Comparison of ENCODE assay signal across 9 mouse cellular contexts in the genomic region with DNA sequence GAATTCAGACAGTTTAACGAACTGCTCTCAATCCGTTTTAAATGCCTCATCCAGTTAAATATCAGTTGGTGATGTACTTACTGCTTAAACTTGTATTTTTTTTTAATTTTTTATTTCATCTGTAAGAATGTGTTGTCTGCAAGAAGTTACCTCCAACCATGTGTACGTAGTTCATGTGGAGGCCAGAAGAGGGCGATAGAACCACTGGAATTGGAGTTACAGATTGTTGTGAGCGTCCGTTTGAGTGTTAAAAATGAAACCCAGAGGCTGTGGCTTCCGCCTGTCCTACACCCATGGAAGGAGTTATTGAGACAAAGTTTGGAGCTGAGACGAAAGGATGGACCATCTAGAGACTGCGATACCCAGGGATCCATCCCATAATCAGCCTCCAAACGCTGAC. TPM values are rescaled to one million over a fixed set of nuclear protein-coding genes. Genes with fewer than 3 reads are reported as not detected.
DNase-seq lines count a peak whose midpoint lies in the region; ATAC-seq and TF ChIP-seq lines count a peak whose summit lies in the region.
"Had no signal": no experiment of that assay in that cellular context is flagged by ENCODE, and none has a peak within 500 bp of the region (broad histone marks: within the 10 kb centered on the region; RNA-seq: fewer than 3 reads in every experiment).

No protein-coding gene starts in this region.

- ATAC-seq in hindbrain, embryonic 11.5 days (ENCODE audit: low FRiP score) = no peak
- ATAC-seq in hindbrain, embryonic 13.5 days (ENCODE audit: low FRiP score) = no peak

- no peak overlapping the region for H3K4me3 ChIP-seq in hindbrain, embryonic 11.5 days (ENCODE audit: low read depth, low read length)
- H3K4me3 ChIP-seq in hindbrain, embryonic 13.5 days = no peak overlapping the region
- H3K4me3 ChIP-seq in thymus, adult 2 months (ENCODE audit: control insufficient read depth, insufficient read depth, low read length) = no peak overlapping the region
- no peak overlapping the region for H3K4me3 ChIP-seq in embryonic fibroblast, embryonic 13.5 days (ENCODE audit: insufficient read depth, low read length)
- H3K4me3 ChIP-seq: forebrain, embryonic 10.5 days had no signal

- no peak overlapping the region for H3K4me2 ChIP-seq in hindbrain, embryonic 11.5 days (replicated peaks; ENCODE audit: low read depth, low read length)
- no peak overlapping the region for H3K4me2 ChIP-seq in hindbrain, embryonic 13.5 days

- no peak overlapping the region for H3K9ac ChIP-seq in hindbrain, embryonic 11.5 days (ENCODE audit: low read depth, low read length)
- no peak overlapping the region for H3K9ac ChIP-seq in hindbrain, embryonic 13.5 days

- no peaks in the 10 kb centered on the region for H3K36me3 ChIP-seq in hindbrain, embryonic 11.5 days (ENCODE audit: control insufficient read depth, insufficient read depth, low read length)
- H3K36me3 ChIP-seq in hindbrain, embryonic 13.5 days = no peaks in the 10 kb centered on the region
- H3K36me3 ChIP-seq in thymus, adult 2 months (ENCODE audit: control insufficient read depth, insufficient read depth, low read length) = no peaks in the 10 kb centered on the region
- H3K36me3 ChIP-seq: forebrain, embryonic 10.5 days had no signal

- TF ChIP-seq POLR2A in thymus, adult 2 months (IDR thresholded peaks at IDR 0.05; ENCODE audit: control insufficient read depth, extremely low read depth, insufficient read depth, low read length, poor library complexity) = no peak
- TF ChIP-seq POLR2A in embryonic fibroblast, embryonic 13.5 days (IDR thresholded peaks at IDR 0.05; ENCODE audit: low read depth, low read length) = no peak

- 74% methylated on average over 10 of the region's 10 CpGs for WGBS in hindbrain, embryonic 11.5 days
- WGBS in hindbrain, embryonic 13.5 days = 68% methylated on average over 10 of the region's 10 CpGs
- 76% methylated on average over 10 of the region's 10 CpGs for WGBS in thymus, adult 2 months

- no peaks in the 10 kb centered on the region for H3K9me3 ChIP-seq in hindbrain, embryonic 11.5 days (ENCODE audit: control insufficient read depth, low read length)
- no peaks in the 10 kb centered on the region for H3K9me3 ChIP-seq in hindbrain, embryonic 13.5 days
- H3K9me3 ChIP-seq: forebrain, embryonic 10.5 days had no signal

- peak; percentile 38 for DNase-seq in hindbrain, embryonic 11.5 days (ENCODE audit: low spot score)
- peak; percentile 4 for DNase-seq in thymus, adult 2 months
- DNase-seq in thymus, postnatal 10 days (ENCODE audit: low spot score in 2 of 2) = no peak
- DNase-seq in yolk sac, embryonic 10.5 days (ENCODE audit: low spot score) = peak; percentile 5
- DNase-seq in layer of hippocampus, adult 11-12 months (ENCODE audit: low spot score) = no peak
- no peak for DNase-seq in cerebellum, postnatal 25 days

- H3K27ac ChIP-seq in hindbrain, embryonic 11.5 days (ENCODE audit: low read depth, low read length) = no peak overlapping the region
- no peak overlapping the region for H3K27ac ChIP-seq in hindbrain, embryonic 13.5 days
- H3K27ac ChIP-seq in thymus, adult 2 months (ENCODE audit: control insufficient read depth, insufficient read depth, low read length) = no peak overlapping the region
- no peak overlapping the region for H3K27ac ChIP-seq in embryonic fibroblast, embryonic 13.5 days (ENCODE audit: insufficient read depth, low read length)
- H3K27ac ChIP-seq: forebrain, embryonic 10.5 days had no signal

- H3K27me3 ChIP-seq in hindbrain, embryonic 11.5 days (ENCODE audit: control insufficient read depth, insufficient read depth, low read length) = no peaks in the 10 kb centered on the region
- H3K27me3 ChIP-seq in hindbrain, embryonic 13.5 days = no peaks in the 10 kb centered on the region
- no peaks in the 10 kb centered on the region for H3K27me3 ChIP-seq in thymus, adult 2 months (ENCODE audit: control insufficient read depth, insufficient read depth, low read length)

- no peak for TF ChIP-seq CTCF in thymus, adult 2 months (IDR thresholded peaks at IDR 0.05; ENCODE audit: borderline replicate concordance, control insufficient read depth, extremely low read depth, insufficient read depth, low read length, poor library complexity)
- TF ChIP-seq CTCF in embryonic fibroblast, embryonic 13.5 days (IDR thresholded peaks at IDR 0.05; ENCODE audit: borderline replicate concordance, insufficient read depth, low read length) = 0 out of 2 replicates have a peak, but pooled peaks have one; percentile 6

- H3K4me1 ChIP-seq in hindbrain, embryonic 11.5 days (replicated peaks; ENCODE audit: control insufficient read depth, insufficient read depth, low read length) = no peaks in the 10 kb centered on the region
- H3K4me1 ChIP-seq in hindbrain, embryonic 13.5 days (replicated peaks) = no peaks in the 10 kb centered on the region
- no peaks in the 10 kb centered on the region for H3K4me1 ChIP-seq in thymus, adult 2 months (replicated peaks; ENCODE audit: control insufficient read depth, insufficient read depth, low read length)
- H3K4me1 ChIP-seq in embryonic fibroblast, embryonic 13.5 days (ENCODE audit: control insufficient read depth, insufficient read depth, low read length) = peaks cover 3% of the 10 kb centered on the region; the same call in 1 of the 2 replicates
- H3K4me1 ChIP-seq: forebrain, embryonic 10.5 days had no signal

RNA-seq across cellular contexts. Expression of gene Anxa1, which starts 27.5 kb away (rescaled TPM):
- 4.5 and 7.8 TPM in 2 replicates for polyA plus RNA-seq in hindbrain, embryonic 11.5 days (2014; fragmentation: Nextera tagmentation; extraction: Ambion mirVana)
- 8.4 and 9.5 TPM in 2 replicates for polyA plus RNA-seq in hindbrain, embryonic 13.5 days (2015; fragmentation: Nextera tagmentation; extraction: Ambion mirVana)
- 4.6 and 7.6 TPM in 2 replicates for polyA plus RNA-seq in thymus, adult 2 months (2012; rRNA removed)
- polyA plus RNA-seq in embryonic fibroblast, embryonic 13.5 days (2011; ENCODE audit: insufficient read length, low read depth, missing spikeins) = 2,091 and 2,241 TPM in 2 replicates

Comparison
In these comparisons a context has a peak if more than half of its experiments do, and no peak if none do; other contexts are left out.
1. DNase-seq: peak in hindbrain, embryonic 11.5 days (single experiment), thymus, adult 2 months (single experiment) and yolk sac, embryonic 10.5 days (single experiment); none in thymus, postnatal 10 days (0 of 2), layer of hippocampus, adult 11-12 months (single experiment) and cerebellum, postnatal 25 days (0 of 2).
2. RNA of gene Anxa1, which starts 27.5 kb away (polyA plus RNA-seq): 2,091 to 2,241 TPM in embryonic fibroblast, embryonic 13.5 days; 8.4 to 9.5 TPM in hindbrain, embryonic 13.5 days, 4.5 to 7.8 TPM in hindbrain, embryonic 11.5 days and 4.6 to 7.6 TPM in thymus, adult 2 months; every median in the first group is over 100 times any median in the second.